Mouse (Mus musculus) ES-CJ7 (cell line): Measurements from ENCODE around the gene Ccdc136.
"Not testable (repeated sequence)": the region's sequence is repeated elsewhere in the genome, so short reads cannot be mapped to it uniquely, and the experiment has no call there.

Experiments used
- DNase-seq: peaks from one replicate; pipeline ENCODE4 v3.0.0; 2011; ENCODE audit warnings: low read depth, low spot score

The Ccdc136 gene

GRCm38 (mm10) chr6:29395910-29396713 is at the start of gene Ccdc136:
Gene Ccdc136, plus strand, starts transcription at chr6:29396309.
- DNase-seq: peak; percentile 60

GRCm38 (mm10) chr6:29346512-29346911 is 49.6 kb upstream of the Ccdc136 start:
- DNase-seq: not testable (repeated sequence)

GRCm38 (mm10) chr6:29347189-29347588 is 48.9 kb upstream of the Ccdc136 start:
- no peak for DNase-seq

GRCm38 (mm10) chr6:29347665-29348370 is 48.3 kb upstream of the Ccdc136 start, which contains the start of gene Calu:
Gene Calu, plus strand, starts transcription at chr6:29348069.
- peak; percentile 100 for DNase-seq

- DNase-seq: no peak
Observed at GRCm38 (mm10) chr6:29348371-29348724, 47.8 kb upstream of the Ccdc136 start.

GRCm38 (mm10) chr6:29351613-29352012 is 44.5 kb upstream of the Ccdc136 start:
- DNase-seq: peak; percentile 63

- no peak for DNase-seq
Observed at GRCm38 (mm10) chr6:29352816-29353215, 43.3 kb upstream of the Ccdc136 start.

GRCm38 (mm10) chr6:29359386-29359785 is 36.7 kb upstream of the Ccdc136 start:
- no peak for DNase-seq

- no peak for DNase-seq
Observed at GRCm38 (mm10) chr6:29360211-29360610, 35.9 kb upstream of the Ccdc136 start.

- no peak for DNase-seq
Observed at GRCm38 (mm10) chr6:29362246-29363128, 33.6 kb upstream of the Ccdc136 start.

- DNase-seq: no peak
Observed at GRCm38 (mm10) chr6:29363129-29363515, 33.0 kb upstream of the Ccdc136 start.

- DNase-seq: no peak
Observed at GRCm38 (mm10) chr6:29365277-29365676, 30.8 kb upstream of the Ccdc136 start.

GRCm38 (mm10) chr6:29377386-29377785 is 18.7 kb upstream of the Ccdc136 start:
- no peak for DNase-seq

- DNase-seq: no peak
Observed at GRCm38 (mm10) chr6:29378678-29379077, 17.4 kb upstream of the Ccdc136 start.

- no peak for DNase-seq
Observed at GRCm38 (mm10) chr6:29379954-29380353, 16.2 kb upstream of the Ccdc136 start.

GRCm38 (mm10) chr6:29382442-29382841 is 13.7 kb upstream of the Ccdc136 start:
- DNase-seq: peak; percentile 21

GRCm38 (mm10) chr6:29388052-29388518 is 8.0 kb upstream of the Ccdc136 start, which contains the start of gene Opn1sw:
Gene Opn1sw, minus strand, starts transcription at chr6:29388468.
- DNase-seq: peak; percentile 57

GRCm38 (mm10) chr6:29388606-29389080 is 7.5 kb upstream of the Ccdc136 start:
- DNase-seq: peak; percentile 60

- no peak for DNase-seq
Observed at GRCm38 (mm10) chr6:29389425-29389824, 6.7 kb upstream of the Ccdc136 start.

- not testable (repeated sequence) for DNase-seq
Observed at GRCm38 (mm10) chr6:29390500-29390899, 5.6 kb upstream of the Ccdc136 start.

GRCm38 (mm10) chr6:29391241-29391640 is 4.9 kb upstream of the Ccdc136 start:
- not testable (repeated sequence) for DNase-seq
